In genomic region chr15:79325742-79326141, GRCm38 (mm10) we compare ENCODE assay signal across 12 mouse cellular contexts. TPM values are rescaled to one million over a fixed set of nuclear protein-coding genes. Genes with fewer than 3 reads are reported as not detected.
DNase-seq lines count a peak whose midpoint lies in the region; ATAC-seq and TF ChIP-seq lines count a peak whose summit lies in the region.
"Had no signal": no experiment of that assay in that cellular context is flagged by ENCODE, and none has a peak within 500 bp of the region (broad histone marks: within the 10 kb centered on the region; RNA-seq: fewer than 3 reads in every experiment).

No protein-coding gene starts in this region.

- no peak for DNase-seq in forebrain, embryonic 10.5 days (ENCODE audit: extremely low spot score, low spot score)
- DNase-seq in lung, embryonic 14.5 days: no peak
- no peak for DNase-seq in lung, postnatal 25 days (ENCODE audit: low spot score)
- peak; percentile 2 for DNase-seq in thymus, postnatal 0 days (ENCODE audit: low spot score)
- DNase-seq in thymus, postnatal 4 days: no peak
- peak; percentile 39 for DNase-seq in stomach, postnatal 0 days (ENCODE audit: low spot score)
- no peak for DNase-seq in kidney, adult 8-10 months
- DNase-seq: left cerebral cortex, postnatal 4 days had no signal

- no peak overlapping the region for H3K4me3 ChIP-seq in forebrain, embryonic 10.5 days
- no peak overlapping the region for H3K4me3 ChIP-seq in forebrain, embryonic 16.5 days (replicated peaks; ENCODE audit: low read length)
- no peak overlapping the region for H3K4me3 ChIP-seq in lung, embryonic 14.5 days (ENCODE audit: low read depth, low read length)
- H3K4me3 ChIP-seq in stomach, postnatal 0 days (ENCODE audit: low read depth, low read length): no peak overlapping the region
- H3K4me3 ChIP-seq: hindbrain, embryonic 15.5 days had no signal

- no peak overlapping the region for H3K9ac ChIP-seq in forebrain, embryonic 16.5 days (replicated peaks; ENCODE audit: low read depth, low read length)
- H3K9ac ChIP-seq in lung, embryonic 14.5 days: no peak overlapping the region
- no peak overlapping the region for H3K9ac ChIP-seq in stomach, postnatal 0 days (ENCODE audit: low read length)
- H3K9ac ChIP-seq: hindbrain, embryonic 15.5 days had no signal

- TF ChIP-seq CTCF in lung, embryonic 14.5 days (IDR thresholded peaks at IDR 0.05; ENCODE audit: low read depth): no peak
- no peak for TF ChIP-seq CTCF in stomach, postnatal 0 days (IDR thresholded peaks at IDR 0.05; ENCODE audit: low read depth)

- ATAC-seq in forebrain, embryonic 16.5 days: no peak
- no peak for ATAC-seq in lung, embryonic 14.5 days (ENCODE audit: insufficient read depth)
- ATAC-seq in stomach, postnatal 0 days (ENCODE audit: low FRiP score, low TSS enrichment): no peak

- no peak overlapping the region for H3K4me2 ChIP-seq in forebrain, embryonic 16.5 days (ENCODE audit: low read length)
- no peak overlapping the region for H3K4me2 ChIP-seq in lung, embryonic 14.5 days
- H3K4me2 ChIP-seq in stomach, postnatal 0 days (replicated peaks; ENCODE audit: low read depth): no peak overlapping the region

- peaks cover 59% of the 10 kb centered on the region for H3K4me1 ChIP-seq in forebrain, embryonic 10.5 days
- peaks cover 8% of the 10 kb centered on the region for H3K4me1 ChIP-seq in forebrain, embryonic 16.5 days (replicated peaks; ENCODE audit: control insufficient read depth, insufficient read depth, low read length)
- peaks cover 22% of the 10 kb centered on the region for H3K4me1 ChIP-seq in lung, embryonic 14.5 days (ENCODE audit: insufficient read depth)
- H3K4me1 ChIP-seq in stomach, postnatal 0 days (replicated peaks; ENCODE audit: control insufficient read depth, insufficient read depth): peaks cover 14% of the 10 kb centered on the region

- no peaks in the 10 kb centered on the region for H3K27me3 ChIP-seq in forebrain, embryonic 10.5 days (ENCODE audit: poor library complexity, severe bottlenecking)
- H3K27me3 ChIP-seq in forebrain, embryonic 16.5 days (replicated peaks; ENCODE audit: control insufficient read depth, insufficient read depth, low read length): no peaks in the 10 kb centered on the region
- H3K27me3 ChIP-seq in lung, embryonic 14.5 days (ENCODE audit: insufficient read depth, low read length): no peaks in the 10 kb centered on the region
- no peaks in the 10 kb centered on the region for H3K27me3 ChIP-seq in stomach, postnatal 0 days (ENCODE audit: control insufficient read depth, insufficient read depth, low read length)
- H3K27me3 ChIP-seq: hindbrain, embryonic 15.5 days had no signal

- H3K9me3 ChIP-seq in forebrain, embryonic 10.5 days: no peaks in the 10 kb centered on the region
- H3K9me3 ChIP-seq in forebrain, embryonic 16.5 days (ENCODE audit: control insufficient read depth, low read length): no peaks in the 10 kb centered on the region
- H3K9me3 ChIP-seq in lung, embryonic 14.5 days (ENCODE audit: low read depth, low read length): no peaks in the 10 kb centered on the region
- no peaks in the 10 kb centered on the region for H3K9me3 ChIP-seq in stomach, postnatal 0 days (ENCODE audit: control insufficient read depth, low read length)
- H3K9me3 ChIP-seq: G1E; hindbrain, embryonic 15.5 days had no signal

- no peaks in the 10 kb centered on the region for H3K36me3 ChIP-seq in forebrain, embryonic 10.5 days (replicated peaks)
- no peaks in the 10 kb centered on the region for H3K36me3 ChIP-seq in forebrain, embryonic 16.5 days (ENCODE audit: control insufficient read depth, insufficient read depth)
- H3K36me3 ChIP-seq in lung, embryonic 14.5 days (ENCODE audit: insufficient read depth): no peaks in the 10 kb centered on the region
- no peaks in the 10 kb centered on the region for H3K36me3 ChIP-seq in stomach, postnatal 0 days (ENCODE audit: control insufficient read depth, insufficient read depth, low read length)
- H3K36me3 ChIP-seq: hindbrain, embryonic 15.5 days had no signal

- 86% methylated on average over 3 of the region's 3 CpGs for WGBS in forebrain, embryonic 10.5 days
- WGBS in forebrain, embryonic 16.5 days: 89% methylated on average over 3 of the region's 3 CpGs
- 55% methylated on average over 3 of the region's 3 CpGs for WGBS in lung, embryonic 14.5 days
- 72% methylated on average over 3 of the region's 3 CpGs for WGBS in stomach, postnatal 0 days

- TF ChIP-seq EP300 in stomach, postnatal 0 days (optimal IDR thresholded peaks at IDR 0.05): no peak

- peak overlapping the region; percentile 94; the same call in 1 of the 2 replicates for H3K27ac ChIP-seq in forebrain, embryonic 10.5 days
- no peak overlapping the region for H3K27ac ChIP-seq in forebrain, embryonic 16.5 days (ENCODE audit: low read length)
- H3K27ac ChIP-seq in lung, embryonic 14.5 days (ENCODE audit: low read depth): peak overlapping the region; percentile 27; the same call in 1 of the 2 replicates
- peak overlapping the region; percentile 97 for H3K27ac ChIP-seq in stomach, postnatal 0 days (replicated peaks)
- H3K27ac ChIP-seq: macrophage had no signal

RNA-seq across cellular contexts. Expression of gene Pla2g6, which starts 2.4 kb away (rescaled TPM):
- 20.9 and 22.8 TPM in 2 replicates for polyA plus RNA-seq in forebrain, embryonic 10.5 days (2016; fragmentation: Nextera tagmentation; extraction: Ambion mirVana)
- polyA plus RNA-seq in forebrain, embryonic 16.5 days (2015; fragmentation: Nextera tagmentation; extraction: Ambion mirVana): 26.4 and 31.0 TPM in 2 replicates
- 15.2 and 18.4 TPM in 2 replicates for polyA plus RNA-seq in lung, embryonic 14.5 days (2014; fragmentation: Nextera tagmentation; extraction: Ambion mirVana)
- polyA plus RNA-seq in thymus, postnatal 0 days (2015; fragmentation: Nextera tagmentation; extraction: Ambion mirVana): 12.8 and 15.2 TPM in 2 replicates
- 8.8 and 9.4 TPM in 2 replicates for polyA plus RNA-seq in stomach, postnatal 0 days (2015; fragmentation: Nextera tagmentation; extraction: Ambion mirVana)

RNA-seq across cellular contexts. Expression of gene Maff, which starts 20.7 kb away (rescaled TPM):
- polyA plus RNA-seq in forebrain, embryonic 10.5 days (2016; fragmentation: Nextera tagmentation; extraction: Ambion mirVana): 1.5 and 1.6 TPM in 2 replicates
- polyA plus RNA-seq in forebrain, embryonic 16.5 days (2015; fragmentation: Nextera tagmentation; extraction: Ambion mirVana): 0.97 and 1.1 TPM in 2 replicates
- 3.3 and 4.3 TPM in 2 replicates for polyA plus RNA-seq in lung, embryonic 14.5 days (2014; fragmentation: Nextera tagmentation; extraction: Ambion mirVana)
- polyA plus RNA-seq in thymus, postnatal 0 days (2015; fragmentation: Nextera tagmentation; extraction: Ambion mirVana): 7.2 and 8.7 TPM in 2 replicates
- 11.4 and 11.9 TPM in 2 replicates for polyA plus RNA-seq in stomach, postnatal 0 days (2015; fragmentation: Nextera tagmentation; extraction: Ambion mirVana)

RNA-seq across cellular contexts. Expression of gene Baiap2l2, which starts 40.4 kb away (rescaled TPM):
- polyA plus RNA-seq in forebrain, embryonic 10.5 days (2016; fragmentation: Nextera tagmentation; extraction: Ambion mirVana): 1.6 and 2.2 TPM in 2 replicates
- polyA plus RNA-seq in forebrain, embryonic 16.5 days (2015; fragmentation: Nextera tagmentation; extraction: Ambion mirVana): 2.0 and 3.0 TPM in 2 replicates
- 3.1 and 3.9 TPM in 2 replicates for polyA plus RNA-seq in lung, embryonic 14.5 days (2014; fragmentation: Nextera tagmentation; extraction: Ambion mirVana)
- polyA plus RNA-seq in thymus, postnatal 0 days (2015; fragmentation: Nextera tagmentation; extraction: Ambion mirVana): 0.81 and 0.90 TPM in 2 replicates
- polyA plus RNA-seq in stomach, postnatal 0 days (2015; fragmentation: Nextera tagmentation; extraction: Ambion mirVana): 4.1 and 4.9 TPM in 2 replicates
- polyA plus RNA-seq: G1E, macrophage had no signal

Comparison
In these comparisons a context has a peak if more than half of its experiments do, and no peak if none do; other contexts are left out.
1. DNase-seq: peak in thymus, postnatal 0 days (single experiment) and stomach, postnatal 0 days (single experiment); none in forebrain, embryonic 10.5 days (single experiment), lung, embryonic 14.5 days (single experiment), lung, postnatal 25 days (single experiment), thymus, postnatal 4 days (single experiment) and kidney, adult 8-10 months (0 of 2).